Mouse (Mus musculus): ENCODE measurements around the gene Upp2.

Gene Upp2

DNA sequence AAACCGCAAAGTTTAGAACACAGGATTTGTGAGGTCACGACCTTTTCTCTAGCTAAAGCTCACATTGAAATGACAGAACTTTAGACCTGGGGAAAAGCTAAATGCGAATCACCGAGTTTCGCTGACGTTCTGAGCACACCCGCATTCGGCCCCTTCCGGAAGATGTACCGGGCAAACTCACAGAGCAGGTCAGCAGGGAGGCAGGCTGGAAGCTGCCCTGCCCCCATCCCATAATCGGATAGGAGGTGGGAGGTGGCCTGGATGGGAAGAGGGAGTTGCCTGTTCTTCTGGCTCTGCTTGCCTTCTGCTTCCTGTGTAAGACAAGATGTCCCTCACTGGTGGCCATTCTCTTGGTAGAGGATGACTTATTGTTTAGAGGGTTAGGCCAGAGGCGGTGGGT lies 112.9 kb downstream of the Upp2 start:
- no peak for DNase-seq (ENCODE audit: low spot score in 2 of 2)

DNA sequence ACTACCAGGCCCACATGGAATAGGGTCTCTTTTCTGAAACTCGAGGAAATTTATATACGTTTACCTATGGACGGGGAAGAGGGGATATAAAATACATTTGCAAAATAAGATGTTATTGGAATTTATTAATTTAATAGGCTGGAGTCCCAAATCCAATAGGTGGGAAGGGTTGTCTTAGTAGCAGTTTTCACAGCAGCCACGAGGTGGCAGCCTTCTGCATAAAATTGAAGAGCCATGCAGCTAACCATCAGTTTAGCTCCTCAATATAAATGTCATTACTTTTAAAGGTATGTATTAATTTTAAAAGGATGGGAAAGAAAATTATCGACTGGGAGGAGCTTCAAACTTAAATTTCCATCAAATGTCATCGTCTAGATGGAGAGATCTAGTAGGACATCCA lies 113.7 kb downstream of the Upp2 start:
- DNase-seq (ENCODE audit: low spot score in 2 of 2), result peak in 1 of 2 experiments; percentile 73

DNA sequence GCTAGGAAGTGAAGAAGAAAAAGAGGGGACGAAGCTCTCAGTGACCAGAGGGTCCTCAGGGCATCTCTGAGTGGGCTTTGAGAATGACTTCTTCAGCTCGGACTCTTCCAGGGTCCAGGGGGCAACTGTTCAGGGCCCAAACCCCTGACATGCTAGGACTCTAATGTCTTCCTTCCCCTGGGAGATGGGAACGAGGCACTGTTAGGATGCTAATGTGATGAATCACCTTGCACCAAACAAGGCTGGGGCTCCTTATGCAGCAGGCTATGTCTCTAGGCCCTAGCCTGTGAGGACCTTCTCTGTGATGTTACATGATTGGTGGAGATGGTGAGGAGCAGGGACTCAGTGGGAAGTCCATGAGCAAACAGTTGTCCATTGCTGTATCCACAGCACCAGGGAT lies 114.3 kb downstream of the Upp2 start:
- DNase-seq (ENCODE audit: low spot score in 2 of 2), result no peak

DNA sequence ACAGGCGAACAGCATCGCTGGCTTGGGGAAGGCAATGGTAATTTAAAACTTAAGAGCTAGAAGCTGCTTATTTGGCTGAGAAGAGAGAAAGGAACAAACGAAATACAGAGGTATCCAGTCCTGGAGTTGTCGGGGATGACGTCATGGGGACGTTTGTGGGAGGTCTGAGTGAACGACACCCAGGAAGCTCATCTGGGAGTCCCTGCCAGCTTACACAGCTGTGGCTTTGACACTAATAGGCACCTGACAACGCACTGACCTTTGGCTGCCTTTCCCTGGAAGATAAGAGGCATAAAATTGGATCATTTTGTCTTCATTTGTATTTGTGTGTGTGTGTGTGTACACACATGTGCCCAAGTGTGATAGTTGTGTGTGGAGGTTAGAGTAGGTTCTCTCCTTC lies 130.4 kb downstream of the Upp2 start:
- DNase-seq (ENCODE audit: low spot score in 2 of 2), result no peak

DNA sequence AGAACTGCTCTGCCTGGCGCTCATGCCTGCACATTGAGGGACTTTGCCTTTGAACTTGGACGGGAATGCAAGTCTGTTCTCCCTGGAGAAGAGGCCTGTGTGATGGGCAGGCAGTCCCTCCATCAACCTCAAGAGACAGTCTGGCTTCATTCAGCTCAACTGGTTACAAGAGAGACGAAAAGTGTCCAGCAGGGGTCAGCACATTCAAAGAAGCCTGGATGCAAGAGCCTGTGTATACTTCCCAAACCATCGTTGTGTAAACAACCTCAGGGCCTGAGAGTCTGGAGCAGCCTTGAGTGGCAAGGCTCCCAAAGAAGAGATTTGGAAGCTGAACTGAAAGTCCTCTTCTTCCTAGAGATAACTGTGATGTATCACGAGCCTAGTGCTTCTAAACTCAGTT lies 132.8 kb downstream of the Upp2 start:
- peak; percentile 64 to 68 for DNase-seq (ENCODE audit: low spot score in 2 of 2)

DNA sequence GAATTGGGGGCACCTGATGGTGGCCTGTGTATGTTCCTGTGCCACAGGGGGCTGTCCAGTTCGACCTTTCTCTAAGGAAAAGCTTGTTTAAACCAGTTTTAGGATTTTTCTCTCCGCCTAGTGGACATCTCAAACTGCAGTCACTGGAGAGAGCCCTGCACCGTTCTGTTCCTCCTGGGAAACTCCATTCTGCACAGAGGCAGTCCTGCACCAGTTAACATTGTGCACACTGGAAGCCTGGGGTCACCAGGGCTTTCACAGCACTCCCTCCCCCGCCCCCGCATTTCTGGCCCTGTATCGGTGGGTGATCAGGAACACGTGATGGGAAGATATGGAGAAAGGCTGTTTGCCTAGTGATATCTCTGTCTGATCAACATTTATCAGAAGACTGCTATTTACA lies 133.3 kb downstream of the Upp2 start:
- DNase-seq (ENCODE audit: low spot score in 2 of 2), result no peak

DNA sequence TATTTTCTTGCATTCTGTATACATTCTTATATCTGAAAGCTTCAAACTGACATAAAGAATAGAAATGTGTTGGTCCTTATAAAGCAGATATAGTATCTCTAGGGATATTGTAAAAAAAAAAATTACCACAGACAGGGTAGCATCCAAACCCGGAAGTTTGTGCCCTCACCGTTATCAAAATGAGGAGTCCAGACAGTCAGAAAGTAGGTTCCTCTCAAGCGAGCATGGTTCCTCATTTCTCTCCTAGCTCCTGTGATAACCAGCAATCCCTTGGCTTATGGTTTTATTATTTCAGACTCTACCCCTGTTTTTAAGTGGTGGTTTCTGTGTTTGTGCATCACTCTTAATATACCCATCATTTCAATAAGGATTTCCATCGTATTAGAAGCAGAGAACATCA lies 134.5 kb downstream of the Upp2 start:
- DNase-seq (ENCODE audit: low spot score in 2 of 2), result no peak

DNA sequence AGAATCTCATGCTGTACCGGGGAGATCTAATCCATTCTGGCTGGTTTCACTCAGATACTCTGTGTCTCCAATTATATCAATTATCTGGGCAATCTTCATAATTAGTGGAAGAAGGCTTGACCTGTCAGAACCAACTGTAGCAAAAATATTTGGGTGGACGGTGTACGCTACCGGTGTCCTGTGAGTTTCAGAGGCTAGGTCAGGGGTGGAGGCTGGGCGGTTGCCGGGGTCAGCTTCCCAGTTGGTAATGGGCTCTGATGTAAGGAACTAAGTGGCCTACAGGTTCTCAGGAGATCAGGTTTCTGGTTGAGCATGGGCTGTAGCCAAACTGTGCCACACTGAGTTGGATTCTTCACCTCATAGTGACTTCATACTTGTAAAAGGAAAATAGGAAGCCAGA lies 136.1 kb downstream of the Upp2 start:
- no peak for DNase-seq (ENCODE audit: low spot score in 2 of 2)

DNA sequence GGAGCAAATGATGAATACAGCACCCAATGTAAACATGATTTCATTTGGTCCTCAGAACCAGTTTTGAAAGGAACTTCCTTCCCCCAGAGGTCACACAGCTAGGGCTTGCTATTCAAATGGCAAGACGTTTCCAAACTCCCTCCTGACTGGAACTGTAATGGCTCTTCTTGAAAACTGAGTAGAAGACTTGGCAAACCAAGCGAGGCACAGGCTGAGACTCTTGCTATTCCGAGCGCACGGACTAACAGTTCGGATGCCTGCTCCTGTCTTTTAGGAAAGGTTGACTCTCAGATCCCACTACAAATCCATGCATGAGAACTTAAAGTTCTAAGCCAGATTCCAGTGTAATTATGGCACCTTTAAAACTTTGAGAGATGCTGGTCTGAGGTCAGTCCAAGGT lies 136.5 kb downstream of the Upp2 start:
- no peak for DNase-seq (ENCODE audit: low spot score in 2 of 2)

DNA sequence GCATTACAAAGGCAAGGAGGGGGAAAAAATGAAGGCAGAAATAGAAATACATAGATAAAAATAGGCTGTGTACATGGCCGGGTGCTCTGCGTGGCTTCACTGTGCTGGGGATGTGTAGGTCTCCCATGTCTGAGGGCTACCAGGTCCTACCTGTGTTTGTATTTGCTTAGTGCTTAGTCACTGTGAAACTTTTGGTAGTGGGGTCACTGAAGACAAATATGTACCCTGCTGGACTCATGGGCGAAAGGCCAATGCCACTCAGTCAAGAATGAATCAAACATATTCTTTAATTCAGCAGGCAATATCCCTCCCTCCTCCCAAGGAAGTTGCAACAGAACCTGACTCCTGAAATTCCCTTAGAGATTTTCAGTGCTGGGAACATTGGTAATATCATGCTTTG lies 137.5 kb downstream of the Upp2 start:
- no peak for DNase-seq (ENCODE audit: low spot score in 2 of 2)

DNA sequence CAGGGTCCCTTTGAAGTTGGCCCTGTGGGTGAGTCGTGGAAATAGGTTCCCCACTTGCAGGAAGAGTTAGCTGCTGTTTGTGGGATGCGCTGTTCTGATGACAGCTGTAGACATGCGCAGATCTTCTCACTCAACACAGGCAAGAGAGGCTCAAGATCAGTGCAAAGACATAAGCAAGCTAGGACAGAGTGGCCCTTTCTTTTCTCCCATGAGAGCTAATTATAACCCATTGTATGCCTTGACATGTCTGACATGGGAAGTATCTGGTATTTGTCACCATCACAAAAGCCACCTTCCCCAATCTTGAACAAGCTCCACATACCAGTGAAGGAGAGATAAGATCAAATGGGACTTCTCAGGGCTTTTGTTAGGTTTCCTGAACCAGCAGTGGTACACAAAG lies 140.6 kb downstream of the Upp2 start:
- DNase-seq (ENCODE audit: low spot score in 2 of 2), result no peak

DNA sequence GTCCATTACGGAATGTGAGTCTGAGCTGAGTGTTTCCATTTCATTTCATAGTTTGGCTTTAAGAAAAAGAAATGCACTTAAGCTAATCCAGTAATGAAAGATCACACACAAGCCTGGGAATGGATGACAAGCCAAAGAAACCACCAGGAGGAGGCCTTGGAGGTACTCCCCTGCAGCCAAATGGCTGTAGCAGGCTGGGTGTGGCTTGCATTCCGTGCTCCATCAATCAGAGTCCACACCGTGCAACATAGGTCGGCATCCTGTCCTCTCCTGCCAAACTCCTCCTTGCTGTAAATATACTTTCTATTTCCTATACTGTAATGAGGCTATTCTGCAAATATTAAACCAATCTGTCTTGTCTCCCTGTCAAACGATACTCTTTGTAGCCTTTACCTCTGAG lies 143.1 kb downstream of the Upp2 start:
- DNase-seq (ENCODE audit: low spot score in 2 of 2), result no peak

DNA sequence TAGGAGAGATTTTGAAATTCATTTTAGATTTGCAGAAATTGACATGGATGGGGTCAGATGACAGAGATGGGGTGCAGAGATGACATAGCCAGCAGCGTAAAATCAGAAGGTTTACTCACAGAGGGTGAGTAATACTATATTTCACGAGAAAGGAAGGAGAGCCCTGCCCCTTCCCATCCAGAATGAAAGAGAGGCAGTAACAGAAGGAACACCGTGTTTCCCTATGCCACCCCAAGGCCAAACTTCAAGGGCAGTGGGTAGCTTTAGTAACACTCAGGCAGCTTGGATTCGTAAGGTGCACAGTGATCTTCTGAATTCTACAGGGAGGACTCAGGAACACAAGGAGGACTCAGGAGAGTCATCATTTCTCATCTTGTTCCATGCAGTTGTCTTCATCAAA lies 144.0 kb downstream of the Upp2 start:
- no peak for DNase-seq (ENCODE audit: low spot score in 2 of 2)

DNA sequence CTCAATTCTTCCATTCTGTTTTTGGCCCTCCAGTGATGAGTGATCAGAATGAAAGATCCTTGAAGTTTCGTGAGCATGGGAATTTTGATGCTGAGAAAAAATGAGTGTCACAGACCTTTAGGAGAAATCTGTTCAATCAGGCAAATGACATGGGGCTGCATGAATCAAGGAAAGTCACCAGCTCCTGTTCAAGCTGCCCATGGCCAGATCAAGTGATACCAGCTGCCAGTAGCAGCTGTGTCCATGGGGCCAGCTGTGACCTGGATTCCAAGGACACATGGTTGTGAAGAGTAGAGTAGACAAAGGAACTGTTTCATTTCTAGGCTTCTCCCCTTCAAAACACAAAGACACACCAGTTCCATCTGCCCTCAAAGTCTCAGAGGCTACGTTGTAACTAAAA lies 144.4 kb downstream of the Upp2 start:
- no peak for DNase-seq (ENCODE audit: low spot score in 2 of 2)

DNA sequence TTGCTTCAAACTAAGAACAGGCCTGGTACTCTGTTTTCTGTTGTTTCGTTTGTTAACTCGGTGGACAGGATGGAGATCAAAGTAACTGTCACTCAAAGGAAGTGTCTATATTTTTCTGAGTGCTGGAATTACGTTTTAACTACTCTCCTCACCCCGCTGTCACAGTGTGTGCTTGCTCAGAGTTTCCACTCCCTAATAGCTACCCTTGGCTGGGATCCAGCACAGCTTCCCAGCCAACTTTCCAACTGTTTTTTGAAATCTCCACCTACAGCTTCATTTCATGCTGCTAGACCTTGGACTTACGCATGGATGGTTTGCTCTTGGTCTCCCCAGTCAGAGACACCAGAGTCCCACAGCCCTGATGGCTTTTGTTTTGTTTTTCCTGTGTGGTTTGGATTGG lies 144.8 kb downstream of the Upp2 start:
- DNase-seq (ENCODE audit: low spot score in 2 of 2), result peak in 1 of 2 experiments; percentile 35

DNA sequence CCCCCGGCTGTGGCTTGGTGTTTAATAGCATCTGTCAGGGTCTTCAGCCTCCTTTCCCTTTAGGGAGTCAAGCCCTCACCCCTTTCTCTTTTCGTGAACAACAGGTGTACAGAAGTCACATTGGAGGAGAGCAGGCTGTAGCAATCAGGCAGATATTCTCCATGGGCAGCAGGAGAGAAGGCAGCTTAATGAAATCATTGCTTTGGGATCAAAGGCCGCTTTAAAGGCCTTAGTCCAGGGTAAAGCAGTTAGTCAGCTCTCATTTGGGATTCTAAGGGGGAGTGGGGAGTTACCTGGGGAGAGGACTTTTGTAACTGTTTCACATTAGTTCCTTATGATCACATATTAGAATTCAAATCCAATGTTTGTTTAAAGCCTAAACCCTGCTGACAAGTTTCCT lies 150.8 kb downstream of the Upp2 start:
- no peak for DNase-seq (ENCODE audit: low spot score in 2 of 2)

DNA sequence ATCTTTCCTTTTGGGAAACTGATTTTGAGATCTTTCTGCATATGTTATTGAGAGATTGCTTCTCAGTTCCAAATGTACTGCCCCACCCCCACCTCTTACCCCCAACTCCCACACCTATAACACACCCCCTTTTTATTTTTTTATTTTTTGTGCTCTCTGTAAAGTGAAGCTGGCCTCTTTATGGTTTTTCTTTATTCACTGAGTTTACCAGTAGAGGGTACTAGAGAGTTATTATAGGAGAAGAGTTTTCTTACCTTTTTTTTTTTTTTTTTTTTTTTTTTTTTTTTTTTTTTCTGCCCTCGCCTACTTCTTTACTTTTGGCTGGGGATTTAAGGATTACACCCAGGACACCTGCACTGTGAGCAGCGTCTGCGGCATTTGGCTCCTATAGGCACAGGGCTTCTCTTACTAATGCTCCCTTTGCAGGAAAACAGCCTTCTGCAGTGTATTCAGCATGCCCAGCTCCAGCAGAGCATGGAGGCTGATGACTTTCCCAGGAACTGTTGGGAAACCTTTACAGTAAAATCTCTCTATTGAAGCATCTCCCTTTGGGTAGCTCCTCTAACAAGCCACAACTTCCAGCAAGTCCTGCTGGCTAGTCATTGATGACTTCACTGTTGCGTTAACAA lies 170.2 kb downstream of the Upp2 start:
- no peak for DNase-seq (ENCODE audit: low spot score in 2 of 2)

DNA sequence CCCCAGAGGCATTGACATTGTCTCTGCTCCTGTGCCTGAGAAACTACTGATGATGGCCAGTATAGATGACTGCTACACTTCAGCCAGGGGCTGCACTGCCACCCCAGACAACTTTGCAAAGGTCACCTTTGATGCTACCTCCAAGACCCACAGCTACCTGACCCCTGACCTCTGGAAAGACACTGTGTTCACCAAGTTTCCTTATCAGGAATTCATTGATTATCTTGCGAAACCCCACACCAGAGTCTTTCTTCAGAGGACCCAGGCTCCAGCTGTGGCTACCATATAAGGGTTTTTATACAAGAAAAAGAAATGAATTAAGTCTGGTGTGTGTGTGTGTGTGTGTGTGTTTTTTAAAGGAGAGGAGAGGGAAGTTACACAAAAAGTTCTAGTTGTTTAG lies 174.1 kb downstream of the Upp2 start:
- no peak for DNase-seq (ENCODE audit: low spot score in 2 of 2)

DNA sequence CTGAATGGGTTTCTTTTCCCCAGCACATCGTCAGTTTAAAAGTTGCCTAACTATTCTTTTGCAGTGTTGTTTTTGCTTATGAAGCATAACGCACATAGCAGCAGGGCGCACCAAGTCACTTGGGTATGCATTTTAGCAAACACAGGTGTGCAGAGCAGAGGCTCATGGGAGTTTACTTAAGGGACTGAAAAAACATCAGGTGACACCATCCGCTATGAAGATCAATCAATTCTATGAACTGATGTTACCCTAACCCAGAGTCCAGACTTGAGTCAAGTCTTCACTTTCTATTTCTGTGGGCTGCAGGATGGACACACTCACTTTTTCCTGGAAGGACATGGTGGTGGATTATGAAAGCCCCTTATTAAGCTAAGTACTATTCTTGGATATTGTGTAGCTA lies 174.9 kb downstream of the Upp2 start:
- no peak for DNase-seq (ENCODE audit: low spot score in 2 of 2)

DNA sequence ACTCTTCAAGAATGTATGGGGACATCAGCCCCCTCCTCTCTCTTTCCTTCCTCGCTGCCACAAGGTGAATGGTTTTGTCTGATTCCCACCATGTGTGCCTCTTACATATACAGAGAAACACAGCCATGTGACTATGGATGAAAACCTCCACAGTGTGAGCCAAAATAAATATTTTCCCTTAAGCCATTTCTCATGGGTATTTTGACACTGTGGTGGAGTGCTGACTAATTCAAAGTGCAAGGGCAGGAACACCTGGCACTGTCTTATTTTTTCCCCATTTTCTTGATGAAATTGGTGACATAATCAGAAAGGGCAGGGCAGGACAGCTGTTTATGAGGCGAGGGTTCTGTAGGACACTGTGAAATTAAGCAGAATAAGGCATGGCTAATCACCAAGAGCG lies 176.3 kb downstream of the Upp2 start:
- no peak for DNase-seq (ENCODE audit: low spot score in 2 of 2)

DNA sequence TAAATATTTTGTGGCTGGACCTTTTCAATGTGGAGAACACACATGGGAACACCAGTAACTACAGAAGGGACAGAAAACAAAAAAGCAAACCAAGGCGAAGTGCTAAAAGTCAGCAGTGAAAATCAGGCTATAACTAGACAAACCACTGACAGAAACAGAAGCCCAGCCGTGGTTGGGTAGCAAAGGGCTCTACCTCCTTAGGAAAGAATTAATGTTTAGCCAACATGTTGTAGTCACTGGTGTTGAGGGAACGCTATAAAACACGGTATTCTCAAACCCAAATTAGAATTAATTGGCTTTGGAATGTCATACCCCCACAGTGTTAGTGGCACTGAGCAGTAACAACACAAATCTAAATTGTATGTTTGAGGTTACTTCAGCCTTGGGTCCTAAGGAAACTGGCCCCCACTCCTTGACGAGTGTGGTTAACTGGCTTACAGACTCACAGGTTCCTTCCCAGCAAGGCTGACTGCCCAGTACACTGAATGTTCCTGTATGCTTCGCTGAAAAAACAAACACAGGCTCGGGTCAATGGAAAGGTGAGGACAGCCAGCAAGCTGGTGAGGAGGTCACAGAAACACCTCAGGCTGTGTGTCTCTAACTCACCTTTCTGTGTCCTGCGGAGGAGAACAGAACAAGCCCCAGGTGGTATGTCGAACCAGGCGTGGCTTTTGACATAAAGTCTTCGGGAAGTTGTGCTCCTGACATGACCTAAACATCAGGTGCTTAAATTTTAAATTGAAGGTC lies 180.6 kb downstream of the Upp2 start:
- no peak for DNase-seq (ENCODE audit: low spot score in 2 of 2)

DNA sequence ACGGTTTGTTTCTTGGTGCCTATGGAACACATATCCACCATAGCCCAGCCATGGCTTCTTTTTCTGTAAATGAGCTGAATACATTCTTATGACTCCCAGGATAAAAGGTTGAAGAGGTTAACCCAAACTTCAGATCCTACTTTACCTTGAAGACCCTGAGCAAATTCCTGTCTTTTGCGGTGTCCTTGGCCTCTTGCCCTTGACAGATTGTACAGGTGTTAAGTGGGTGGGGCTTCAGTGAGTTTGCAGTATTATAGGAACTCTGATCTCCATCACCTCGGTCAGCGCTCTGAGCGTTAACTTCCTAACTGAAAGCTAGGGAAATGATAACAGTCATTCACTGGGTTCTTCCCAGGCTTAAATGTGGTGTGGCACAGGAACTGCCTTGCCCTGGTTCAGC lies 181.2 kb downstream of the Upp2 start:
- no peak for DNase-seq (ENCODE audit: low spot score in 2 of 2)

DNA sequence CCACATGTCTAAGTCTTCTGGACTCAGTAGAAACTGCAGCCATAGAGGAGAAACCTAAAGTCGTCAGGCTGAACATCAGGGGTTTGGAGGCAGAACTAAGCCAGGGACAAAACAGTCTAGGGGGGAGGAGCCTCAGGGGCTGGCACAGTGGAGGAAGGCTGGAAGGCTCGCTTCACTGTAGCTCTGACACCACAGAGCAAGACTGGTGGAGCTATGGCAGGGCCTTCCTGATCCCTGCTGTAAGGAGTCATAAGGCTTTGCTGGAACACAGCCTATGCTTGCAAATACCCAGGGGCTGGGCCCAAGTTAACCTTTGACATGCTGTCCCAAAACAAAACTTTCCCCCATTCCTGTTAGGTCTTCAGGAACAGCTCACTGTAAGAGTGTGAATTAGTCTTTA lies 185.8 kb downstream of the Upp2 start:
- no peak for DNase-seq (ENCODE audit: low spot score in 2 of 2)

DNA sequence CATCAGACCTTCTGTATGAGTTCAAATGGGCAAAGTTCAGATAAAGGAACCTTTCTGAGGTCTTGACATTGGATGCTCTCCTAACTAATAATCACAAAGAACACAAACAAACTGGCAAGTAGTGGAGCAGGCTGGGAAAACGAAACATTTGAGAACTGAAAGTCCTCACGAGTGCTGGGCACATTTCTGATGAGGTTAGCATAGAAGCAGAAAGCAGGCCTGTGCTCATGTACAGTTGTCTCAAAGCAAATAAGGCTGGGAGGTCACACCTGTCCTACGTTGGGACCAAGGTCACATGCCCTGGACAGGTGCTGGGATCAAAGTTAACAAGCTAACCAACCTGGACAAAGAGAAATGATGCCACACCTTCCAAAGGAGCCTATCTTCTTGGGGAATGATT lies 187.6 kb downstream of the Upp2 start:
- DNase-seq (ENCODE audit: low spot score in 2 of 2), result no peak
